Mouse (Mus musculus) right cerebral cortex, postnatal 36 days (tissue): ENCODE data around the gene Mrpl42.
A peak's percentile ranks its signal among the peaks of the same experiment; 100 is the strongest.
"Not testable (repeated sequence)": the region's sequence is repeated elsewhere in the genome, so short reads cannot be mapped to it uniquely, and the experiment has no call there.

Source experiments
- DNase-seq, 2 experiments: peaks; one replicate each; pipeline ENCODE4 v3.0.0; 2022; ENCODE audit warnings: low spot score in 2 of 2, mixed read lengths in 1 of 2

Gene Mrpl42

GRCm38 (mm10) chr10:95501463-95502081 is at the start of gene Mrpl42:
Gene Mrpl42 (minus strand): TSS chr10:95501940.
- peak; percentile 85 to 89 for DNase-seq

DNA sequence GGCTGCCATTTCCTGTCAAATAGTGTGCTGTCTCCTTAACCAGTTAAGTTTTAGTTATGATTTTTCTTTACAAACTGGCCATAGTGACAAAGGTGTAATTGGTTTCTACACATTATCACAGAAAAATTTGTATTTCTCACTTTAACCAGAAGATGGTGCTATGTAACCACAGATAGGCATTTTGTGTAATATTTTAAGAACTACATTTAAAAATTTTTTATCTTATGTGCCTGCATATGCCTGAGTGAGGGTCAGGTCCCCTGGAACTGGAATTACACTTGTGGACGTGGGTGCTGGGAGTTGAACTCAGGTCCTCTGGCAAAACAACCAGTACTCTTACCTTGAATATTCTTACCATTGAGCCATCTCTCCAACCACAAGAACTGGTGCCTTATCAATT is 48.8 kb upstream of the Mrpl42 start:
- no peak for DNase-seq

DNA sequence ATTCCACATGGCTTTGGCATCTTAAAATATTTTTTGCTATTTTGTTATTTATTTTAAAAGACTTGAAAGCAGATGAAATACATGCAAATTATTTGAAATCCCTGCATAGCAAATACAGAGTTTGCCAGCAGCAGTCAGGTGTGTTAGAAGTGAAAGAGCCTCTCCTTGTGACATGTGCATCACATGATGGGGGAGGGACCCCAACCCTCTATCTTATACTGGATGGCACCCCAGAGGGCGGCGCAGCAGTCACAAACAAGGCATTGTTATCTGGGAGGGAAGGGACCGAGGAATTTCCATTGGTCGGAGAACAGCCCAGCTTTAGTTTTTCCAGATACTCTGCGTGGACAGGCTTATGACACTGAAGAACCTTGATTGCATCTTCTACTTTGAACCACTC is 47.3 kb upstream of the Mrpl42 start:
- DNase-seq = not testable (repeated sequence)

- DNase-seq = no peak
Measured at GRCm38 (mm10) chr10:95548154-95548826, 46.5 kb upstream of the Mrpl42 start.

GRCm38 (mm10) chr10:95546178-95546577 is 44.4 kb upstream of the Mrpl42 start:
- no peak for DNase-seq

GRCm38 (mm10) chr10:95545051-95545450 is 43.3 kb upstream of the Mrpl42 start:
- no peak for DNase-seq

- no peak for DNase-seq
Measured at GRCm38 (mm10) chr10:95544651-95545050, 42.9 kb upstream of the Mrpl42 start.

- no peak for DNase-seq
Measured at GRCm38 (mm10) chr10:95544004-95544403, 42.3 kb upstream of the Mrpl42 start.

DNA sequence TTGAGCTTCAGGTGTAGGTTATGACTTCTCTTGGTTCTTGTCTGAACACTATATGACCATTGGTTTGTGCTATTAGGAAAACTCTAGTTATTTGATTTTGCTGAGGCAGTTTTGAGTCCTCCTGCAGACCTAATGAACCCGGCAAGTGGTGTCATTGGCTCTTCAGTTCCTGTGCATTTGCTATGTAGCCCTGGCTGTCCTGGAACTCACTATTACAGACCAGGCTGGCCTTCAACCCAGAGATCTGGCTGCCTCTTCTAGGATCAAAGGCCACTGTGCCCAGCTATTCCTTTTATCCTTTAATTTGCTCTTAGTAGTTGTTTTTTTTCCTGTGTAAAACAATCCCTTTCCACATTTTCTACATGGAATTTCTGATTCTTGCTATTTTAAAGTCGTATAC is 41.6 kb upstream of the Mrpl42 start:
- no peak for DNase-seq

DNA sequence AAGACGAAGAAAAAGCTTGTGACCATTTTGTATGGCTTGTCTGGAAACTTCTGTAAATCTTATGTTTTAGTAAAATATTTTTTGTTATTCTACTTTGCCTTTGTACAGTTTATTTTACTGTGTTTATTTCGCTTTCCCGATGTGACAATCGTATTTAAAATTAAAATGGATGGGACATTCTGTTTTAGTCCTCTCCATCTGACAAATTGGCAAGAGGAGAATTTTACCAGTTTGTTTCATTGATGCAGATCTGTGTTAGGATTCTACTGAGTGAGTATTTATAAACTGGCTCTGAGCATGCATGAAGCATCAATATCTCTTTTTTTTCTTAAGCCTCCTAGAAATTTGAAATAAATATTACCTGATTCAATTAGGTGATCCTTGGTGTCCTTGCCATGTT is 41.2 kb upstream of the Mrpl42 start:
- DNase-seq = no peak

DNA sequence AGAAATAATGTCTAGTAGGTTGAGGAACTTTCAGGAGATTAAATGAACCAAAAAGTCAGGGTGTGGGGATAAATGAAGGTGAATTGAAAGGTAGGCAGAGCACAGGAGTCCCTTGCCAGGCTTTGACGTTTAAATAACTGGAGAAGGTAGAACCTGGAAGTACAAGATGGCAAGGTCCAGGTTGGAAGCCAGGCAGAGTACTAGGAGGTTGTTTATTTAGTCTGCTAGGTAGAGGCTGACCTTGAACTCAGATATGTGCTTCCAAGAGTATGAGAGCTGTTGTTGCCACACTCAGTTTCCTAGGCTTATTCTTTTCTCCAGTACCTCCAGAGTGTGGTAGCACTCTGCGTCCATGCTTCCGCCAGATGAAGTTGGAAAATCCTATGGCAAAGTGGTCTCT is 38.1 kb upstream of the Mrpl42 start:
- no peak for DNase-seq

GRCm38 (mm10) chr10:95539260-95539659 is 37.5 kb upstream of the Mrpl42 start:
- DNase-seq = no peak

- no peak for DNase-seq
Measured at GRCm38 (mm10) chr10:95536222-95536541, 34.4 kb upstream of the Mrpl42 start.

GRCm38 (mm10) chr10:95535399-95536221 is 33.9 kb upstream of the Mrpl42 start:
- DNase-seq = no peak

- no peak for DNase-seq
Measured at GRCm38 (mm10) chr10:95533382-95533781, 31.6 kb upstream of the Mrpl42 start.

GRCm38 (mm10) chr10:95532916-95533315 is 31.2 kb upstream of the Mrpl42 start:
- DNase-seq = no peak

- no peak for DNase-seq
Measured at GRCm38 (mm10) chr10:95530551-95531121, 28.9 kb upstream of the Mrpl42 start.

DNA sequence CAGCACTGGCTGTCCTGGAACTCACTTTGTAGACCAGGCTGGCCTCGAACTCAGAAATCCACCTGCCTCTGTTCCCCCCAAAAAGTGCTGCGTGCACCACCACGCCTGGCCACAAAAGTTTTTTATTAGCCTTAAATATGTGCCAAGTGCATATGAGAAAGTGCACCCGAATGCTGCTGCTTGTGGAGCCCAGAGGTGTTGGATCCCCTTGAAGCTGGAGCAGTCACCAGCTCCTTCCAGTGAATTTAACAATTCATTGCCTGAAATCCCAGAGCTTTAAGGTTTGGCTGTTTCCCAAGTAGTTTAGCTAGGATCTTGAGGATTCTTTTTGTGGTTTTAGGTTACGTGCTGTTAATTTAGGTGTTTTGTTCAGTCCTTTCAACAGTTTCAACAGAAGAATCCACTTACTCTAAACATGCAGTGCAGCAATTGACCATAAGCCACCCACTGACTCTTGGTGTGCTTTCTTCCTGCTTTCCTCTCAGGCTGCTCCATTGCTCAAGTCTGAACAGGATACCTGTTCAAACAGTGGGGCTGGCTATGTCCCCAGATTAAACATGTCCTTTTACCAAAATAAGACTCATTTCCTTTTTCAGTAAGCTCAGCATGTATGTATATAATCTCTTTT is 24.9 kb upstream of the Mrpl42 start:
- no peak for DNase-seq

DNA sequence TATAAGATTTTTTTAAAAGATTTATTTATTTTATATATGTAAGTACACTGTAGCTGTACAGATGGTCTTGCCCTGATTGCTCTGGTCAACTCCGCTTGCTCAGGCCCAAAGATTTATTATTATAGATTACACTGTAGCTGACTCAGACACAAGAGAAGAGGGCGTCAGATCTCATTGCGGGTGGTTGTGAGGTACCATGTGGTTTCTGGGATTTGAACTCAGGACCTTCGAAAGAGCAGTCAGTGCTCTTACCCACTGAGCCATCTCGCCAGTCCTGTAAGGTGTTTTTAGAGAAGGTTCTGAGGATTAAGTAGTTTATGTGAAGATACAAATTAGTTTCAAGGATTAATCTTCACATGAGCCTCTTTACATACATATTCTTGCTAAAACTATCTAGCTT is 24.1 kb upstream of the Mrpl42 start:
- DNase-seq = no peak

DNA sequence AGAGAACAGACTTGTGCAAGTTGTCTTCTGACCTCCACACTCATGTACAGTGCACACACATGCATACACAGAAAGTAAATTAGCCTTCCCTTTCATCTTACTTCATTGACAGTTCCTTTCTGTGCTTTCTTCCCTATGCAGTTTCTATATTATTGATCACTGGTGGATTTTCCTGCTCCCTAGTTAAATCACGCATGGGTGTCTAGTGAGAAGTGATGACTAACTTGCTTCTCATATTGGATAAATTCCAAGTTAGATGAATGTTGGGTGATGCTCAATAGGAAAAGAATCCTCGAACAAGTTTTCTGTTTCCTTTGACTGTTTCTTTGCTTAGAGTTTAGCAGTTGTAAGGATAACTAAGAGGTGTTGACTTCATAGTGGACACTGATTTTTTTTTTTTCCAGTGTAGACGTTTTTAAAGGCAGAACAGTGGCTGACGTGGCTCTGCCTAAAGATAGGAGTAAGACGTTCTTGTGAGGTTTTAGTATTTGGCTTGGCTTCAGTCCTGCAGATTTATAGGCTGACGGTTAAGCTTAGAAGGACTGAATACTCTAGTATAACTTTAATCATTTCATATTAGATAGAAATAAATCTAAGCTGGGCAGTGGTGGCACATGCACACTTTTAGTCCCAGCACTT is 23.4 kb upstream of the Mrpl42 start:
- DNase-seq = no peak

DNA sequence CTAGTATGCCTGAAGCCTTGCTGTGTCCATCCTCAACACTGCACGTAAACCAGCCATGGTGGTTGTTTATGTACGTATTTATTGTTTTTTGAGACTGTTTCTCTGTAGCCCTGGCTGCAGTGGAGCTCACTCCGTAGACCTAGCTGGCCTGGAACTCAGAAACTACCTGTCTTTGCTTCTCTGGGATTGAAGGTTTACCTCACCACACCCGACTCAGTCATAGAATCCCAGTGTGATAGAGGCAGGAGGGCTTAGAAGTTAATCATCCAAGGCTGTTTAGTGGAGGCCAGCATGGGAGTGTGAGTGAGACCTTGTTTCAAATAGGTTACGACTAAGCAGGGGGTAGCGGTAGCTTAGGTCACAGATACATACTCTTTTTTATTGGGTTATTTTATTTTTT is 15.9 kb upstream of the Mrpl42 start:
- no peak for DNase-seq
